Mouse (Mus musculus): ENCODE results near the gene Immp2l. TPM values are rescaled to one million over a fixed set of nuclear protein-coding genes. Genes with fewer than 3 reads are reported as not detected.
"Not testable (repeated sequence)": the region's sequence is repeated elsewhere in the genome, so short reads cannot be mapped to it uniquely, and the experiment has no call there.

The Immp2l gene
- total and polyA plus RNA-seq, 2 experiments from 2014 or later = 9.4 to 16.6 TPM

DNA sequence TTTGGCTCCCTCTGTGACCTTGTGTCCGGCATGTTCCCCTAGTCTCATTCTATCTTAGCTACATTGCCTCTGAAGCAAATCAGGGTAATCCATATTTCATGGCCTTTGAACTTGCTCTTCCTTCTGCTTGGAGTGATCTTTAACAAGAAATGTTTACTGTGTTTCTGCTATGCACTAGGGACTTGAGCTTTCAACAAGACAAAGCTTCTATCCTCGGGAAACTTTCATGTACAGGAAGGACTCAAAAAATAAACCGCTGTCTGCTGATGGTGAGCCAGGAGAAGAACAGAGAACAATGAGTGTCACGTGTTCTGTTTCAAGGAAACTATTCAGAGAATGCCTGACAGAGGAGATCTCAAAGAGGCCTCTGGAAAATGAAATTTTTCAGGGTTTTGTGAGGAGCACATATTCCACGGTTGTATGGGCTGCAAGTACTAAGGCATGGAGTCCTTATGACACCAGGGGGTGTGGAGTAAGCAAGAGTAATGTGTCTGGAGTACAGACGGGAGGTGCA lies 814.5 kb downstream of the Immp2l start:
- H3K27ac ChIP-seq (ENCODE audit: low read depth, low read length) = no peak overlapping the region
- TF ChIP-seq CTCF (IDR thresholded peaks at IDR 0.05) = no peak
- no peak overlapping the region for H3K4me2 ChIP-seq (ENCODE audit: low read depth, low read length, poor library complexity, severe bottlenecking)
- H3K4me3 ChIP-seq (ENCODE audit: low read depth, low read length) = no peak overlapping the region
- WGBS = 76% methylated on average over 6 of the region's 6 CpGs
- no peaks in the 10 kb centered on the region for H3K27me3 ChIP-seq (ENCODE audit: insufficient read depth, low read length)
- H3K4me1 ChIP-seq (ENCODE audit: insufficient read depth, low read length) = no peaks in the 10 kb centered on the region
- H3K9me3 ChIP-seq (ENCODE audit: low read length) = no peaks in the 10 kb centered on the region
- DNase-seq (ENCODE audit: low spot score) (no peak), ATAC-seq (ENCODE audit: low FRiP score) (no peak)
- H3K36me3 ChIP-seq (ENCODE audit: insufficient read depth, low read length) = no peaks in the 10 kb centered on the region
- no peak overlapping the region for H3K9ac ChIP-seq (replicated peaks; ENCODE audit: low read length, poor library complexity, severe bottlenecking)

DNA sequence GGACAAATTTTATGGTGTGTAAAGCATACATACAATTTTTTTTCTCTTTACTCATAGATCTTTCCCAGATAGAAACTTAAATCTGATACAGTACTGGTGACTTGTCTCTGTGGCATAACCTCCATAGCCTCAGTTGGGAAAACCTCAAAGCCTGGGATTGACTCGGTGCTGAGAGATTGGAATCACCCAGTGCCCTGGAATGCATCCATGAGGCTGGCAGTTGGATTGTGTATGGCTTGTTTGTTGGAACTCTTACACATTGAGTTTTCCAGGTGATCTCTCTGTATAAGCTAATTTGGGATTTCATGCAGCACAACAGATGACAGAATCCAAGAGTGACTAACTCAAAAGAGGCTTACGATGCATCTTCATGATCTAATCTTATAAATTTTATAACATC lies 815.4 kb downstream of the Immp2l start:
- Histone ChIP-seq H3K9ac (replicated peaks; ENCODE audit: low read length, poor library complexity, severe bottlenecking) (no peak overlapping the region), H3K36me3 (ENCODE audit: insufficient read depth, low read length) (no peaks in the 10 kb centered on the region), H3K4me3 (ENCODE audit: low read depth, low read length) (no peak overlapping the region), H3K4me2 (ENCODE audit: low read depth, low read length, poor library complexity, severe bottlenecking) (no peak overlapping the region), H3K4me1 (ENCODE audit: insufficient read depth, low read length) (no peaks in the 10 kb centered on the region), H3K9me3 (ENCODE audit: low read length) (no peaks in the 10 kb centered on the region), H3K27me3 (ENCODE audit: insufficient read depth, low read length) (no peaks in the 10 kb centered on the region), H3K27ac (ENCODE audit: low read depth, low read length) (no peak overlapping the region)
- no peak for TF ChIP-seq CTCF (IDR thresholded peaks at IDR 0.05)
- ATAC-seq (ENCODE audit: low FRiP score) (no peak), DNase-seq (ENCODE audit: low spot score) (no peak)
- 85% methylated on average over 2 of the region's 2 CpGs for WGBS

DNA sequence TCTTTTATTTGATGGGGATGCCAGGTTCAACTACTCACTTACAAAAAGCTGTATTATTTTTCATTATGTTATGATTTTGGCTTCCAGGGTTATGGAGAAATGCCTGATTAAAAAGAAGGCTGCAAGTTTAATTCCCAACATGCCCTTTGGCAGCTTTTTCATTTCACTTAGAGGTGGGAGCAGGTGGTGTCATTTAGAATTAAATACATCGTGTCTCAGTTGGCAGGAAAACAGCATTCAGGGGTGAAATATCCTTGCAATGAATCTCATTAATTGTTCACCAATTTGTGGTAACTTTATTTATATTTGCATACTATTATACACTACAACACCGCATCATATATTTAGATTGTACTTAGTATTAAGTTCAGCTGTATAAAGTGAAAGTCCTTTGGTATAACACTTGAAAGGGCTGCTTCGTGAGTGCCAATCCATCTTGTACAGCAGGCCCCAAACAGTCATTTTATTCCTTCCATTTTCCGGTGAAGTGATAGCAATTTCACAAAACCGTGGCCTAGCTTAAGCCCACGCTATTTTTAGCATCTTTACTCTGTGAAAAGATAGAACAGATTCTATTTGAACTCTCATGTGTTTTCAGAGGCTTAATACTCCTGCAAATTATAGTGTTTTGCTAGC lies 818.9 kb downstream of the Immp2l start:
- H3K27me3 ChIP-seq (ENCODE audit: insufficient read depth, low read length) = no peaks in the 10 kb centered on the region
- peak; percentile 62 for DNase-seq (ENCODE audit: low spot score)
- no peak overlapping the region for H3K4me2 ChIP-seq (ENCODE audit: low read depth, low read length, poor library complexity, severe bottlenecking)
- no peaks in the 10 kb centered on the region for H3K36me3 ChIP-seq (ENCODE audit: insufficient read depth, low read length)
- no peak overlapping the region for H3K4me3 ChIP-seq (ENCODE audit: low read depth, low read length)
- no peaks in the 10 kb centered on the region for H3K4me1 ChIP-seq (ENCODE audit: insufficient read depth, low read length)
- H3K9me3 ChIP-seq (ENCODE audit: low read length) = no peaks in the 10 kb centered on the region
- no peak overlapping the region for H3K27ac ChIP-seq (ENCODE audit: low read depth, low read length)
- 37% methylated on average over 6 of the region's 6 CpGs for WGBS
- H3K9ac ChIP-seq (replicated peaks; ENCODE audit: low read length, poor library complexity, severe bottlenecking) = no peak overlapping the region
- ATAC-seq (ENCODE audit: low FRiP score) = no peak
- no peak for TF ChIP-seq CTCF (IDR thresholded peaks at IDR 0.05)

DNA sequence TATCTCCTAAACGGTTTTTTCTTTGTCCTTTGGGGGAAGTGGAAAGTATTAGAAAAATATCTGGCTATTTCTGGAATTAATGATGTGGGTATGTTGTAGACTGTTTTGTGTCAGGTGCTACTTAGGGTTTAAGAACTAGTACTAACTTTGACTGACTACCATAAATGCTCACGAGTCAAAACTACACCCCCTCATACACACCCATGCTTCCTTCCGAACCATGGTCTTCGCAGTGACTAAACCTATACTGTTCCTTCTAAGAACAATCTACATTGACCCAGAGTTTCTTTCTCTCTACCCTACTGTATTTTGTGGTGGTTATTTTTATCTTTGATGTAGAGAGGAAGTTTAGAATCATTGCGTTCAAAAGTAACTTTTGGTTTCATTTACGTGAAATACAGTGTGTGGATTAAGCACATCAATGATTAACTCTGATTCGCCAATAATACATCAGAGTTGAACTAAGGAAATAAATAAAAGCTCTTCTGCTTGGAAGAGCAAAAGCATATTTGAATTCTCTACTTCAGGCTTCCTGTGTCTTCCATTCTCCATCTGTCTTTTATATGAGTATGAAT lies 828.1 kb downstream of the Immp2l start:
- H3K4me2 ChIP-seq (ENCODE audit: low read depth, low read length, poor library complexity, severe bottlenecking) = no peak overlapping the region
- no peak overlapping the region for H3K9ac ChIP-seq (replicated peaks; ENCODE audit: low read length, poor library complexity, severe bottlenecking)
- no peaks in the 10 kb centered on the region for H3K27me3 ChIP-seq (ENCODE audit: insufficient read depth, low read length)
- WGBS = 88% methylated on average over 7 of the region's 7 CpGs
- H3K4me3 ChIP-seq (ENCODE audit: low read depth, low read length) = no peak overlapping the region
- H3K9me3 ChIP-seq (ENCODE audit: low read length) = no peaks in the 10 kb centered on the region
- no peaks in the 10 kb centered on the region for H3K4me1 ChIP-seq (ENCODE audit: insufficient read depth, low read length)
- TF ChIP-seq CTCF (IDR thresholded peaks at IDR 0.05) = no peak
- DNase-seq (ENCODE audit: low spot score) = no peak
- H3K27ac ChIP-seq (ENCODE audit: low read depth, low read length) = no peak overlapping the region
- ATAC-seq (ENCODE audit: low FRiP score) = no peak
- H3K36me3 ChIP-seq (ENCODE audit: insufficient read depth, low read length) = no peaks in the 10 kb centered on the region

DNA sequence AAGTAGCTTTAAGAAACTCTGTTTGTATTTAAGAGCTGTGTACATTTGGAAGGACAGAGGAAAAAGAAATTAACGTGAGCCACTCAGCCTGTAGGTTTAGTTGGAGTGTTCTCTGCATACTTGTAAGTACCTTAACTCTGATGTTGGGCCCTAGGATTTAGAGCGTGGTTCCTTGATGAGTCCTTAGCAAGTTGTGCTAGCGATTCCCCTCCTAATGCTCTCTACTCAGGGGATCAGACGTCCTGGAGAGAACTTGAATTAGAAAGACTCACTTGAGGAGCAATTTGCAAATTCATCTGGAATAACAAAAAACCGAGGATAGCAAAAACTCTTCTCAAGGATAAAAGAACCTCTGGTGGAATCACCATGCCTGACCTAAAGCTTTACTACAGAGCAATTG lies 835.8 kb downstream of the Immp2l start:
- not testable (repeated sequence) for H3K27me3 ChIP-seq (ENCODE audit: insufficient read depth, low read length); ATAC-seq (ENCODE audit: low FRiP score)

DNA sequence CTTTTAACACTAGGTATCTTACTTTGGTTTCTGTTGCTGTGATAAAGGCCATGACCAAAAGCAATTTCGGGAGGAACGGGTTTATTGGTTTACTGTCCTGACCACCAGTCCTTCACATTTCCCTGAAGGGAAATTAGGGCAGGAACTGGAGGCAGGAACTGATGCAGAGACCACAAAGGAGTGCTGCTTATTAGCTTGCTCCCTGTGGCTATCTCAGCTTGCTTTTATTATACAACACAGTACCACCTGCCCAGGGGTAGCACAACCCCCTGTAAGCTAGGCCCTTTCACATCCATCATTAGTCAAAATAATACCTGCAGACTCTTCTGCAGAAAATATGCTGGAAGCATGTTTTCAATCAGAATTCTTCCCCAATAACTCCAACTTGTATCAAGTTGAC lies 844.4 kb downstream of the Immp2l start:
- H3K9ac ChIP-seq (replicated peaks; ENCODE audit: low read length, poor library complexity, severe bottlenecking) = no peak overlapping the region
- no peaks in the 10 kb centered on the region for H3K4me1 ChIP-seq (ENCODE audit: insufficient read depth, low read length)
- no peak overlapping the region for H3K4me3 ChIP-seq (ENCODE audit: low read depth, low read length)
- no peaks in the 10 kb centered on the region for H3K27me3 ChIP-seq (ENCODE audit: insufficient read depth, low read length)
- WGBS = 89% methylated on average over 2 of the region's 2 CpGs
- H3K9me3 ChIP-seq (ENCODE audit: low read length) = peaks cover 5% of the 10 kb centered on the region; the same call in 1 of the 2 replicates
- no peak overlapping the region for H3K27ac ChIP-seq (ENCODE audit: low read depth, low read length)
- H3K36me3 ChIP-seq (ENCODE audit: insufficient read depth, low read length) = no peaks in the 10 kb centered on the region
- ATAC-seq (ENCODE audit: low FRiP score) = peak; percentile 23; the same call in 1 of the 2 replicates
- TF ChIP-seq CTCF (IDR thresholded peaks at IDR 0.05) = no peak
- DNase-seq (ENCODE audit: low spot score) = no peak
- no peak overlapping the region for H3K4me2 ChIP-seq (ENCODE audit: low read depth, low read length, poor library complexity, severe bottlenecking)

More for the DNA sequence above, 835.8 kb downstream of the Immp2l start:
- not testable (repeated sequence) for H3K27ac ChIP-seq (ENCODE audit: low read depth, low read length); H3K4me2 ChIP-seq (ENCODE audit: low read depth, low read length, poor library complexity, severe bottlenecking); H3K9ac ChIP-seq (replicated peaks; ENCODE audit: low read length, poor library complexity, severe bottlenecking); DNase-seq (ENCODE audit: low spot score); H3K9me3 ChIP-seq (ENCODE audit: low read length); H3K4me3 ChIP-seq (ENCODE audit: low read depth, low read length); H3K36me3 ChIP-seq (ENCODE audit: insufficient read depth, low read length); H3K4me1 ChIP-seq (ENCODE audit: insufficient read depth, low read length)
- 44% methylated on average over 5 of the region's 5 CpGs for WGBS

All from midbrain, postnatal 0 days (tissue).